Mouse (Mus musculus) forebrain, embryonic 12.5 days (tissue): Measurements from ENCODE around the gene Nol3. TPM values are rescaled to one million over a fixed set of nuclear protein-coding genes. Genes with fewer than 3 reads are reported as not detected.
A peak's percentile ranks its signal among the peaks of the same experiment; 100 is the strongest.

Experiments used
- ATAC-seq: fragments of 200-750 bp; cut with Nextera tagmentation; 2 replicates; pipeline ENCODE4 v1.8.0; 2017; ENCODE audit warnings: moderate TSS enrichment; ENCODE audit not compliant: low FRiP score
- H3K27ac ChIP-seq: fragments of 300-500 bp; sonication (generic); 2 replicates; pipeline ENCODE4 v1.5.1; 2016; ENCODE audit warnings: mild to moderate bottlenecking
- H3K27me3 ChIP-seq: fragments of 300-500 bp; sonication (generic); 2 replicates; pipeline ENCODE4 v1.6.1; 2016; ENCODE audit warnings: mild to moderate bottlenecking
- H3K36me3 ChIP-seq: fragments of 300-500 bp; sonication (generic); replicated peaks from 2 replicates; pipeline ENCODE4 v1.6.1; 2016; ENCODE audit warnings: mild to moderate bottlenecking
- H3K4me1 ChIP-seq: fragments of 300-500 bp; sonication (generic); 2 replicates; pipeline ENCODE4 v1.6.1; 2016
- H3K4me2 ChIP-seq: fragments of 300-500 bp; sonication (generic); 2 replicates; pipeline ENCODE4 v1.6.1; 2016; ENCODE audit warnings: mild to moderate bottlenecking, moderate library complexity
- H3K4me3 ChIP-seq: fragments of 300-500 bp; sonication (generic); replicated peaks from 2 replicates; pipeline ENCODE4 v1.5.1; 2016; ENCODE audit warnings: mild to moderate bottlenecking
- H3K9ac ChIP-seq: fragments of 300-500 bp; sonication (generic); 2 replicates; pipeline ENCODE4 v1.6.1; 2016; ENCODE audit warnings: mild to moderate bottlenecking
- H3K9me3 ChIP-seq: fragments of 300-500 bp; sonication (generic); 2 replicates; pipeline ENCODE4 v1.6.1; 2016
- WGBS: fragments of 180-500 bp; shearing (Covaris S2); methylation state at CpG from one replicate; pipeline ENCODE4 v1.1.7; 2016; 5-methylcytosine and 5-hydroxymethylcytosine counted together
- polyA plus RNA-seq: library from polyadenylated mRNA; unstranded; fragments of >200 nt; fragmentation: Nextera tagmentation; extraction: Ambion mirVana; gene quantifications from 2 replicates; pipeline ENCODE4 v1.2.1, GENCODE M21; 2016

The Nol3 gene
- polyA plus RNA-seq, 1 experiment from 2014 or later: 3.3 TPM

DNA sequence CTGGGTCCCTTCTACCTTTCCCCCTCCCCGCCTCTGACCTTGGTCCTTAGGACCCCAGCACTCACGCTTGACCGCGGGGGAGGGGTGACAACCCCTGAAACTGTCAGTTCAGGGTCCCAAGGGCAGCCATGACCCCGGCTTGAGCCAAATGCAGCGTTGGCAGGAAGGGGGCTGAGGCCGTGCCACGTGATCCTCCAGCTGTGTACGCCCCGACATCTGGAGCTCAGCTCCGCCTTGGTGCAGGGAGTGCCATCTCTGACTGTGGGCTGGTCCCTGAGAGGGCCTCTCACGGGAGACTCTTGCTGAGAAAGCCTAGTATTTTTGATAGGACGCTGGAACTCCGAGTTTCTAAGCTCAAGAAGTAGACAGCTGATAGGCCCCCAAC is 21.0 kb upstream of the Nol3 start, which contains the start of gene B3gnt9:
B3gnt9 (minus strand) TSS at position 188 of the 385 bp plus-strand sequence.
- 2% methylated on average over 13 of the region's 14 CpGs for WGBS
- H3K27me3 ChIP-seq: peaks cover 59% of the 10 kb centered on the region

DNA sequence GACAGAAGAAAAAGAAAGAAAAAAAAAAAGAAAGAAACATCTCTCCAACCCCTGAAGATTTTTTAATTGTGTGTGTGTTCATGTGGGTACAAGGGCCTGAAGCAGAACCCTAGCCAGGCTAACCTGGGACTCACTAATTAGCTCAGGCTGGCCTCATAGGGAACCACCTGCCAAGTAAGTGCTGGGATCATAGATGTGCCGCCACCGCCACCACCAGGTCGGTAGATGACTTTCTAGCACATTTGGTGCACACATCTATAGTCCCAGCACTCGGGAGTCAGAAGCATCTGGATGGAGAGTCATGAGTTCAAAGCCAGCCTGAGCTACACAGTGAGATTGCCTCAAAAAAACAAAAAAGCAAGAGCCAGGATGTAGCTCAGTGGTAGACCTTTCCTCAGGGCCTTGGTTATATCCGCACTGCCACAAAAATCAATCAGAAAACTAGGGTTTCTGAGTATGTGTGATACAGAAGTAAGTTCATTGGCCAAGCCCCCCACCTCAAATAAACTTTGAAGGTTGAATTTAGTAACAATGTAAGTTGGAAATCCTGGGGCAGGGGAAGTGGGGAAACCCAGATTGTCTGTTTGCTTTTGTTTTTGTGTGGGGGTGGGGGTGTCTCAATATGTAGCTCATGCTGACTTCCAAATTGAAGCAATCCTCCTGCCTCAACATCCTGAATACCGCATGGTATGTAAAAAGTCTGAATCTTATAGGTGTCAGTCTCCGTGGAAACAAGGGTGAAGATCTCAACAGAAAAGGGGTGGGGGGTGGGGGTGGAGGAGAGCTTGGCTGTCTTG is 18.4 kb upstream of the Nol3 start:
- Histone ChIP-seq H3K4me3 (no peak overlapping the region), H3K9ac (no peak overlapping the region), H3K36me3 (no peaks in the 10 kb centered on the region), H3K9me3 (no peaks in the 10 kb centered on the region), H3K27ac (no peak overlapping the region), H3K27me3 (peaks cover 81% of the 10 kb centered on the region), H3K4me1 (peaks cover 30% of the 10 kb centered on the region), H3K4me2 (no peak overlapping the region)
- 71% methylated on average over 7 of the region's 7 CpGs for WGBS
- no peak for ATAC-seq

More for the DNA sequence above, 21.0 kb upstream of the Nol3 start, which contains the start of gene B3gnt9:
- H3K4me3 ChIP-seq: peak within 1 kb of the TSS; percentile 60
- no peaks in the 10 kb centered on the region for H3K9me3 ChIP-seq
- peaks cover 30% of the 10 kb centered on the region for H3K4me1 ChIP-seq
- peak within 1 kb of the TSS; percentile 67 for H3K9ac ChIP-seq
- H3K27ac ChIP-seq: no peak within 1 kb of the TSS
- ATAC-seq: no peak
- H3K36me3 ChIP-seq: peaks cover 24% of the 10 kb centered on the region
- H3K4me2 ChIP-seq: peak within 1 kb of the TSS; percentile 98

GRCm38 (mm10) chr8:105258911-105259720 is 16.8 kb upstream of the Nol3 start:
- peak; percentile 42 for ATAC-seq
- Histone ChIP-seq H3K4me2 (peak overlapping the region; percentile 68), H3K36me3 (no peaks in the 10 kb centered on the region), H3K27me3 (peaks cover 91% of the 10 kb centered on the region), H3K27ac (no peak overlapping the region), H3K9me3 (no peaks in the 10 kb centered on the region), H3K4me1 (peaks cover 28% of the 10 kb centered on the region), H3K4me3 (peak overlapping the region; percentile 41), H3K9ac (peak overlapping the region; percentile 33; the same call in 1 of the 2 replicates)
- WGBS: 1% methylated on average over 55 of the region's 55 CpGs

DNA sequence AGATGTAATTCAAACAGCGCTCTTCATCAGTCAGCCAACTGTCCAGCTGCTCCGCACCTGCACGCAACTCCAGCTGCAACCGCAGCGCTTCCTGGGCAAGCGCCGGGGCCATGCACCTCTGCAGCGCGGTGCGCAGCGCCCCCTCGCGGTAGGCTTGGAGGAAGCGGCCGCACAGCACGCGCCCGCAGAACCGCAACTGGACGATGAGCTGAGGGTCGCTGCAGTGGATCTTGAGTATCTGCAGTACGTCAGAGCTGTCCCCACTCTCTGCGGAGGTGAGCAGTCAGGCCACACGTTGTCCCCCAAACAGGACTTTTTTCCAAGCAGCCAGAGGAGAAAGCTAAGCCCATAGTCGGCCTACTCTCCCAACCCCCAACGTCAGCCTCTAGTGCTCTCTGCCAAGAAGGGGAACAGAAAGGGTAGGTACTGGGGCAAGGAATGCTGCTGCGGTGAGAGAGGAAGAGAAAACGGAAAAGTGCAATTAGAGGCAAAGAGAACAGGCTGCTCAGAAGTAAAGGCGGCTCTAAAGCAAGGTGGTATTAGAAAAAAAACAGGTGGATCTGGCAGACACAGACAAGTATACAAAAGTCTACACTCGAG is 16.1 kb upstream of the Nol3 start:
- ATAC-seq: peak; percentile 66
- no peaks in the 10 kb centered on the region for H3K9me3 ChIP-seq
- H3K4me1 ChIP-seq: peaks cover 29% of the 10 kb centered on the region
- H3K9ac ChIP-seq: peak overlapping the region; percentile 33; the same call in 1 of the 2 replicates
- no peaks in the 10 kb centered on the region for H3K36me3 ChIP-seq
- no peak overlapping the region for H3K27ac ChIP-seq
- peak overlapping the region; percentile 68 for H3K4me2 ChIP-seq
- peak overlapping the region; percentile 41 for H3K4me3 ChIP-seq
- WGBS: 4% methylated on average over 30 of the region's 30 CpGs
- peaks cover 95% of the 10 kb centered on the region for H3K27me3 ChIP-seq

GRCm38 (mm10) chr8:105260371-105261099 is 15.4 kb upstream of the Nol3 start:
- H3K27me3 ChIP-seq: peaks cover 95% of the 10 kb centered on the region
- H3K27ac ChIP-seq: no peak overlapping the region
- peaks cover 25% of the 10 kb centered on the region for H3K4me1 ChIP-seq
- no peak overlapping the region for H3K9ac ChIP-seq
- H3K4me2 ChIP-seq: no peak overlapping the region
- H3K4me3 ChIP-seq: no peak overlapping the region
- H3K36me3 ChIP-seq: no peaks in the 10 kb centered on the region
- ATAC-seq: no peak
- WGBS: 65% methylated on average over 7 of the region's 7 CpGs
- H3K9me3 ChIP-seq: no peaks in the 10 kb centered on the region

DNA sequence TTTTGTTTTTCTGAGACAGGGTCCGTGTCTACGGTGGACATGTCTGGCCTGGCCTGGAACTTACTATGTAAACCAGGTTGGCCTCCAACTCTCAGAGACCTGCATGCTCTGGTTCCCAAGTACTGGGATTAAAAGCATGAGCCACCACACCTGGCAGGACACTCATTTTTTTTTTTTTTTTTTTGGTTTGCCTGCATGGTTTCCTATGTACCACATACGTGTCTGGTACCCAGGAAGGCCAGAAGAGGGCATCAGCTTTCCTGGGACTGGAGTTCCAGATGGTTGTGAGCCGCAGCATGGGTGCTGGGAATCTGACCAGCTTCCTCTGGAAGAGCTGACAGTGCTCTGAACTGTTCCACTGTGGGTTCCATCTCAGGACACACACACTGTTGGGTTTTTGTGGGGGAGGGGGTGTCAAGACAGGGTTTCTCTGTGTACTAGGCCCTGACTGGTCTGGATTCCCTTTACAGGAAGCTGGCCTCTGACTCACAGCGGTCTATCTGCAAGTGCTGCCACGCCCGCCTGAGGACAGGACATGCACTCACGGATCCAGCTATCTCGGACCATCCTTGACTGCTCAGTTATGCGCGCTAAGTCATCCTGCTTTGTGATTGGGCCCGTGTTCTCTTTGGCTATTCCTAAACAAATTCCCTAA is 14.5 kb upstream of the Nol3 start:
- H3K27ac ChIP-seq: no peak overlapping the region
- WGBS: 81% methylated on average over 12 of the region's 12 CpGs
- no peak overlapping the region for H3K9ac ChIP-seq
- H3K36me3 ChIP-seq: no peaks in the 10 kb centered on the region
- no peak overlapping the region for H3K4me3 ChIP-seq
- peaks cover 95% of the 10 kb centered on the region for H3K27me3 ChIP-seq
- peaks cover 25% of the 10 kb centered on the region for H3K4me1 ChIP-seq
- no peak overlapping the region for H3K4me2 ChIP-seq
- 0 out of 2 replicates have a peak, but pooled peaks cover 5% of the 10 kb centered on the region for H3K9me3 ChIP-seq
- ATAC-seq: no peak

GRCm38 (mm10) chr8:105263244-105263912 is 12.6 kb upstream of the Nol3 start:
- 40% methylated on average over 16 of the region's 16 CpGs for WGBS
- Histone ChIP-seq H3K27ac (no peak overlapping the region), H3K9me3 (0 out of 2 replicates have a peak, but pooled peaks cover 5% of the 10 kb centered on the region), H3K9ac (no peak overlapping the region), H3K36me3 (no peaks in the 10 kb centered on the region), H3K27me3 (peaks cover 96% of the 10 kb centered on the region), H3K4me1 (peaks cover 30% of the 10 kb centered on the region), H3K4me3 (peak overlapping the region; percentile 65; the same call in 1 of the 2 replicates), H3K4me2 (peak overlapping the region; percentile 90)
- no peak for ATAC-seq

DNA sequence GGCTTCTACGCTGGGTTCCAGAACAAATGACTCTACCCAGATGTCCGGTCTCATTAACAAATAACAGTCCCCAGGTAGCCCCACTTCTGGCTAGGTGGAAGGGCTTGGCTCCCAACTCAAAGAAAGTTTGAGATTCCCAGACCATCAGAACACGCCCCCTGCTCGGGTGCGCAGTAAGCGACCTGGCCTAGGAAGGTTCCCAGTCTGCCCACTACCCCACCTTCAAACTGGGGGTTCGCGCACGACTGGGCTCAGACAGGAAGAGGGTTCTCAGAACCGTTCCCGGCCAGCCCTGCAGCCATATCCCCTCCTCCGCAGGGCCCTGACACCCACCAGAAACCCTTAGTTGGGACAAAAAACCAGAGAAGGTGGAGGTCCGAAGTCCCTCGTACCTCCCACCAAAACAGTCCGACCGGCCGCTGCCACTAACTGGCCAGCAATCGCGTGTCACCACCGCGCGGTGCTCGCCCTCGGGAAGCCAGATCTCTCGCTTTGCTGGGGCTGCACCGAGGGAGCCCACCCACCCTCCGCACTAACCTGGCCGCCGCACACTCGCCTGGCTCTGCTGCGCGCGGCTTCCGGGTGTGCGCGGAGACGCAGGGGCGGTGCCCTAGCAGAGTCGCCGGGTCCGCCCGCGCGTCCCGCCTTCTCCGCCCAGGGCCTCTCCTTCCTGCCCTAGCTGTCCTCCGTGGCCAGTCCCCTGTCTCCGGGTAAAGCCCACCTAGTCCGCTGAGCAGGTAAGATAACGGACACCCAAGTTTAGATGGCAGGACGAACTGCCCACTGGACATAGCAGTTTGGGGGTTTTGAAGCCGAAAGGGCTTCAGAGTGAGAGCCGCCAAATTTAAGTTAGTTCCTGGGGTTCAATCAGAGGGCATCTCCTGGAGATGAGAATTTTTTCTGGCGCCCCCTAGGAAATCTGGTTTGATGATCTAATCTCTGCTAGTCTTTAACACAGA is 11.6 kb upstream of the Nol3 start, which contains the start of the genes Tradd and Fbxl8:
Tradd (minus strand) TSS at position 586 of the 959 bp plus-strand sequence.
Fbxl8 (plus strand) TSS at position 625 of the 959 bp plus-strand sequence.
- peaks cover 96% of the 10 kb centered on the region for H3K27me3 ChIP-seq
- H3K4me3 ChIP-seq: peak within 1 kb of the TSS; percentile 65
- no peak within 1 kb of the TSS for H3K27ac ChIP-seq
- peak within 1 kb of the TSS; percentile 90 for H3K4me2 ChIP-seq
- H3K4me1 ChIP-seq: peaks cover 31% of the 10 kb centered on the region
- peak; percentile 42 for ATAC-seq
- no peaks in the 10 kb centered on the region for H3K36me3 ChIP-seq
- H3K9me3 ChIP-seq: 0 out of 2 replicates have a peak, but pooled peaks cover 5% of the 10 kb centered on the region
- WGBS: under 1% methylated on average over 54 of the region's 54 CpGs
- peak within 1 kb of the TSS; percentile 60 for H3K9ac ChIP-seq

GRCm38 (mm10) chr8:105265128-105265527 is 10.8 kb upstream of the Nol3 start:
- Histone ChIP-seq H3K9me3 (0 out of 2 replicates have a peak, but pooled peaks cover 5% of the 10 kb centered on the region), H3K4me3 (peak overlapping the region; percentile 65; the same call in 1 of the 2 replicates), H3K4me2 (peak overlapping the region; percentile 90), H3K27me3 (peaks cover 96% of the 10 kb centered on the region), H3K36me3 (no peaks in the 10 kb centered on the region), H3K27ac (no peak overlapping the region), H3K4me1 (peaks cover 33% of the 10 kb centered on the region), H3K9ac (no peak overlapping the region)
- WGBS: 16% methylated on average over 10 of the region's 10 CpGs
- no peak for ATAC-seq

GRCm38 (mm10) chr8:105266775-105267174 is 9.2 kb upstream of the Nol3 start:
- H3K4me1 ChIP-seq: peaks cover 41% of the 10 kb centered on the region
- H3K9ac ChIP-seq: no peak overlapping the region
- no peak overlapping the region for H3K4me3 ChIP-seq
- peaks cover 97% of the 10 kb centered on the region for H3K27me3 ChIP-seq
- H3K4me2 ChIP-seq: no peak overlapping the region
- no peak for ATAC-seq
- no peak overlapping the region for H3K27ac ChIP-seq
- H3K9me3 ChIP-seq: 0 out of 2 replicates have a peak, but pooled peaks cover 5% of the 10 kb centered on the region
- WGBS: 6% methylated on average over 13 of the region's 13 CpGs
- no peaks in the 10 kb centered on the region for H3K36me3 ChIP-seq
